Mouse (Mus musculus): Measurements from ENCODE around the gene Nog.

Gene Nog

GRCm38 (mm10) chr11:89269809-89270361 lies 32.2 kb downstream of the Nog start:
- no peak for DNase-seq (ENCODE audit: low read depth, low spot score)

- DNase-seq (ENCODE audit: low read depth, low spot score) = no peak
Observed at GRCm38 (mm10) chr11:89267520-89267919, 34.6 kb downstream of the Nog start.

- DNase-seq (ENCODE audit: low read depth, low spot score) = no peak
Observed at GRCm38 (mm10) chr11:89265080-89265479, 37.1 kb downstream of the Nog start.

- no peak for DNase-seq (ENCODE audit: low read depth, low spot score)
Observed at GRCm38 (mm10) chr11:89259338-89259915, 42.7 kb downstream of the Nog start.

- no peak for DNase-seq (ENCODE audit: low read depth, low spot score)
Observed at GRCm38 (mm10) chr11:89257893-89258292, 44.2 kb downstream of the Nog start.

- DNase-seq (ENCODE audit: low read depth, low spot score) = no peak
Observed at GRCm38 (mm10) chr11:89253973-89254372, 48.2 kb downstream of the Nog start.

All from embryo, embryonic 11.5 days (tissue).